In genomic region chr11:94404178-94404577, GRCm38 (mm10) we compare ENCODE assay signal across 9 mouse cellular contexts. TPM values are rescaled to one million over a fixed set of nuclear protein-coding genes. Genes with fewer than 3 reads are reported as not detected.
DNase-seq lines count a peak whose midpoint lies in the region; ATAC-seq and TF ChIP-seq lines count a peak whose summit lies in the region.
"Had no signal": no experiment of that assay in that cellular context is flagged by ENCODE, and none has a peak within 500 bp of the region (broad histone marks: within the 10 kb centered on the region; RNA-seq: fewer than 3 reads in every experiment).

No protein-coding gene starts in this region.

- no peak overlapping the region for H3K4me2 ChIP-seq in lung, postnatal 0 days (replicated peaks; ENCODE audit: low read depth, low read length)
- no peak overlapping the region for H3K4me2 ChIP-seq in kidney, embryonic 15.5 days
- no peak overlapping the region for H3K4me2 ChIP-seq in stomach, embryonic 14.5 days (replicated peaks; ENCODE audit: low read depth, low read length)
- H3K4me2 ChIP-seq: forebrain, embryonic 13.5 days had no signal

- 52% methylated on average over 5 of the region's 5 CpGs for WGBS in lung, postnatal 0 days
- WGBS in kidney, embryonic 15.5 days = 40% methylated on average over 5 of the region's 5 CpGs
- WGBS in stomach, embryonic 14.5 days = 46% methylated on average over 5 of the region's 5 CpGs

- no peak for TF ChIP-seq CTCF in lung, postnatal 0 days (IDR thresholded peaks at IDR 0.05)

- no peaks in the 10 kb centered on the region for H3K27me3 ChIP-seq in lung, postnatal 0 days (replicated peaks; ENCODE audit: insufficient read depth, low read length)
- peaks cover 3% of the 10 kb centered on the region; the same call in 1 of the 2 replicates for H3K27me3 ChIP-seq in kidney, embryonic 15.5 days
- no peaks in the 10 kb centered on the region for H3K27me3 ChIP-seq in stomach, embryonic 14.5 days (ENCODE audit: control insufficient read depth, insufficient read depth, low read length)

- H3K9me3 ChIP-seq in lung, postnatal 0 days (ENCODE audit: low read length) = no peaks in the 10 kb centered on the region
- no peaks in the 10 kb centered on the region for H3K9me3 ChIP-seq in kidney, embryonic 15.5 days (replicated peaks)
- H3K9me3 ChIP-seq in stomach, embryonic 14.5 days (ENCODE audit: control insufficient read depth, low read depth, low read length) = no peaks in the 10 kb centered on the region
- H3K9me3 ChIP-seq: forebrain, embryonic 13.5 days had no signal

- no peak overlapping the region for H3K9ac ChIP-seq in lung, postnatal 0 days (replicated peaks; ENCODE audit: low read depth)
- no peak overlapping the region for H3K9ac ChIP-seq in kidney, embryonic 15.5 days
- no peak overlapping the region for H3K9ac ChIP-seq in stomach, embryonic 14.5 days (replicated peaks; ENCODE audit: low read depth, low read length)
- H3K9ac ChIP-seq: forebrain, embryonic 13.5 days had no signal

- DNase-seq in adrenal gland, adult 2 months = peak; percentile 14
- DNase-seq in adrenal gland, adult (ENCODE audit: inconsistent age in 2 of 2, low spot score in 1 of 2) = no peak
- DNase-seq in lung, postnatal 0 days (ENCODE audit: low spot score) = peak; percentile 46
- DNase-seq in lung, postnatal 10 days = no peak
- DNase-seq in cerebellum, adult 8-10 months = no peak

- H3K27ac ChIP-seq in lung, postnatal 0 days (ENCODE audit: low read length) = no peak overlapping the region
- H3K27ac ChIP-seq in kidney, embryonic 15.5 days = peak overlapping the region; percentile 83
- H3K27ac ChIP-seq in stomach, embryonic 14.5 days (ENCODE audit: low read length) = 0 out of 2 replicates have a peak overlapping the region, but pooled peaks have one; percentile 39
- H3K27ac ChIP-seq: forebrain, embryonic 13.5 days had no signal

- no peak overlapping the region for H3K4me3 ChIP-seq in lung, postnatal 0 days (ENCODE audit: low read depth, low read length)
- H3K4me3 ChIP-seq in kidney, embryonic 15.5 days (replicated peaks) = no peak overlapping the region
- no peak overlapping the region for H3K4me3 ChIP-seq in stomach, embryonic 14.5 days (ENCODE audit: low read depth, low read length)
- H3K4me3 ChIP-seq: forebrain, embryonic 13.5 days had no signal

- TF ChIP-seq EP300 in lung, postnatal 0 days (IDR thresholded peaks at IDR 0.05) = no peak

- peak; percentile 37 for ATAC-seq in lung, postnatal 0 days
- peak; percentile 82 for ATAC-seq in kidney, embryonic 15.5 days (replicated peaks; ENCODE audit: low FRiP score)
- ATAC-seq in stomach, embryonic 14.5 days (ENCODE audit: insufficient number of reproducible peaks, insufficient read depth, low FRiP score, low read depth) = no peak
- no peak for ATAC-seq in erythroid progenitor cell, adult 5-6 weeks (replicated peaks; ENCODE audit: low FRiP score, poor library complexity, severe bottlenecking)

- H3K36me3 ChIP-seq in lung, postnatal 0 days (ENCODE audit: insufficient read depth, low read length) = no peaks in the 10 kb centered on the region
- 0 out of 2 replicates have a peak, but pooled peaks cover 4% of the 10 kb centered on the region for H3K36me3 ChIP-seq in kidney, embryonic 15.5 days
- H3K36me3 ChIP-seq in stomach, embryonic 14.5 days (ENCODE audit: control insufficient read depth, insufficient read depth, low read length) = no peaks in the 10 kb centered on the region; the same call in 1 of the 2 replicates

- peaks cover 3% of the 10 kb centered on the region; the same call in 1 of the 2 replicates for H3K4me1 ChIP-seq in lung, postnatal 0 days (ENCODE audit: insufficient read depth, low read depth, low read length)
- peaks cover 44% of the 10 kb centered on the region for H3K4me1 ChIP-seq in kidney, embryonic 15.5 days
- peaks cover 25% of the 10 kb centered on the region for H3K4me1 ChIP-seq in stomach, embryonic 14.5 days (ENCODE audit: control insufficient read depth, insufficient read depth, low read length)

RNA-seq across cellular contexts. Expression of gene Abcc3, which starts 11.4 kb away (rescaled TPM):
- total RNA-seq in adrenal gland, adult 2 months (2021) = 1 to 10 TPM; 6.2 to 7.5 TPM
- polyA plus RNA-seq in adrenal gland, adult 2 months (2012; rRNA removed) = 5.8 and 5.9 TPM in 2 replicates
- 8.7 and 10.4 TPM in 2 replicates for polyA plus RNA-seq in lung, postnatal 0 days (2015; fragmentation: Nextera tagmentation; extraction: Ambion mirVana)
- polyA plus RNA-seq in kidney, embryonic 15.5 days (2015; fragmentation: Nextera tagmentation; extraction: Ambion mirVana) = 3.4 and 6.0 TPM in 2 replicates
- 4.5 and 5.8 TPM in 2 replicates for polyA plus RNA-seq in stomach, embryonic 14.5 days (2014; fragmentation: Nextera tagmentation; extraction: Ambion mirVana)
- total RNA-seq in erythroid progenitor cell, adult 5-6 weeks (2015; ENCODE audit: low replicate concordance) = 2.9 and 6.7 TPM in 2 replicates
- total RNA-seq in erythroid progenitor cell, adult 5-6 weeks (2017; ENCODE audit: low replicate concordance) = 4.5 TPM in 1 of 2 replicates, not detected in the other

Comparison
In these comparisons a context has a peak if more than half of its experiments do, and no peak if none do; other contexts are left out.
1. DNase-seq: peak in adrenal gland, adult 2 months (single experiment) and lung, postnatal 0 days (single experiment); none in adrenal gland, adult (0 of 2), lung, postnatal 10 days (single experiment) and cerebellum, adult 8-10 months (single experiment).
2. ATAC-seq: peak in lung, postnatal 0 days (single experiment) and kidney, embryonic 15.5 days (single experiment); none in stomach, embryonic 14.5 days (single experiment) and erythroid progenitor cell, adult 5-6 weeks (single experiment).